Mouse (Mus musculus) embryonic facial prominence, embryonic 14.5 days (tissue): Measurements from ENCODE around the gene Mks1. TPM values are rescaled to one million over a fixed set of nuclear protein-coding genes. Genes with fewer than 3 reads are reported as not detected.

ENCODE experiments used
- ATAC-seq: fragments of 200-750 bp; cut with Nextera tagmentation; 2 replicates; pipeline ENCODE4 v1.8.0; 2017; ENCODE audit warnings: low read depth, moderate number of reproducible peaks, moderate TSS enrichment
- DNase-seq: peaks from one replicate; pipeline ENCODE4 v3.0.0-alpha.2; 2015; ENCODE audit warnings: low spot score
- H3K27ac ChIP-seq: fragments of 300-500 bp; sonication (generic); replicated peaks from 2 replicates; pipeline ENCODE4 v1.5.1; 2014; ENCODE audit warnings: low read depth, mild to moderate bottlenecking, low read length, moderate library complexity
- H3K27me3 ChIP-seq: fragments of 300-500 bp; sonication (generic); replicated peaks from 2 replicates; pipeline ENCODE4 v1.6.1; 2014; ENCODE audit warnings: low read length; ENCODE audit not compliant: control insufficient read depth, insufficient read depth
- H3K36me3 ChIP-seq: fragments of 300-500 bp; sonication (generic); 2 replicates; pipeline ENCODE4 v1.6.1; 2014; ENCODE audit warnings: low read length, mixed read lengths; ENCODE audit not compliant: control insufficient read depth, insufficient read depth
- H3K4me1 ChIP-seq: fragments of 300-500 bp; sonication (generic); 2 replicates; pipeline ENCODE4 v1.6.1; 2014; ENCODE audit warnings: antibody characterized with exemption, low read length; ENCODE audit not compliant: control insufficient read depth, insufficient read depth
- H3K4me2 ChIP-seq: fragments of 300-500 bp; sonication (generic); 2 replicates; pipeline ENCODE4 v1.6.1; 2014; ENCODE audit warnings: low read depth, mild to moderate bottlenecking, low read length, moderate library complexity, mixed read lengths
- H3K4me3 ChIP-seq: fragments of 300-500 bp; sonication (generic); 2 replicates; pipeline ENCODE4 v1.5.1; 2014; ENCODE audit warnings: low read depth, mild to moderate bottlenecking, low read length
- H3K9ac ChIP-seq: fragments of 300-500 bp; sonication (generic); 2 replicates; pipeline ENCODE4 v1.6.1; 2014; ENCODE audit warnings: low read depth, mild to moderate bottlenecking, low read length, moderate library complexity, mixed read lengths
- H3K9me3 ChIP-seq: fragments of 300-500 bp; sonication (generic); 2 replicates; pipeline ENCODE4 v1.6.1; 2016; ENCODE audit warnings: low read length; ENCODE audit not compliant: control insufficient read depth
- WGBS: fragments of 180-500 bp; shearing (Covaris S2); extraction: QIAGEN DNeasy Blood & Tissue Kit; methylation state at CpG from one replicate; pipeline ENCODE4 v1.1.7; 2014; 5-methylcytosine and 5-hydroxymethylcytosine counted together
- polyA plus RNA-seq: library from polyadenylated mRNA; unstranded; fragments of >200 nt; fragmentation: Nextera tagmentation; extraction: Ambion mirVana; gene quantifications from 2 replicates; pipeline ENCODE4 v1.2.1, GENCODE M21; 2014

Gene Mks1
- polyA plus RNA-seq, result 11.9 and 12.9 TPM in 2 replicates

DNA sequence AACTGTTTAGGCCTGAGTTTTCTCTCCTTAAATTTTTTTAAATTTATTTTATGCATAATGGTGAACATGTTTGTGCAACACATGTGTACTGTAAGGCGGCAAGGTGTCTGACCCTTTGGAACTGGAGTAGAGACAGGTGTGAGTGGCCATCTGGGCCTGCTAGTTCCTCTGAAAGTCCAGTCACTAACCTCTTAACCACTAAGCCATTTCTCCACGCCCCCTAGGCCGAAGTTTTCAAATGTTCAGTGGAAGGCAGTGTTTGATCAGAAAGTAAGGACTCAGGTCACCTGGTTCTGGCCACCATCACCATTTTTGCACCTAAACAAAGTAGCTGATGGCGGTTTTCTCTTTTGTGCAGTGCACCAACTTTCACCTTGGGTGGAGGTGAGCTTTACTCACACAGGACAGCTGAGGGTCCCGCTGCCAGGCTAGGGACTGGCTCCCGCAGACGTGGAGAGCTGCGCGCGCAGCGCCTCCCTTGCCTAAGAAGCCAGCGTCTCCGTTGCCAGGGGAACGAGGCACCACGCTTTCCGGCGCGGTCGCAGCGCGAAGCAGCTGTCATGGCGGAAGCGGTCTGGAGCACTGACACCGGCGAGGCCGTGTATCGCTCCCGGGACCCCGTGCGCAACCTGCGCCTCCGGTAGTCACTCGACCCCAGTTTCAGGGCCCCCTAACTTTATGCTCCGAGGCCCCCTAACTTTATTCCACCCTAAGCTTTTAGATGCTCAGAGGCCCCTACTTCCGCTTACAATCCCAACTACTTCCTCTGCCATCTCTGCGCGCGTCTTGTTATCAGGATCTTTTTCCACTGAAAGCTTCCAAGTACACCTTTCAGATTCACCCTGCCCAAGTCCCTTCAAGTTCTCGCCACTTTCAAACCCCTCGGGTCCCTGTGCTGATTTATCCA lies at the start of gene Mks1:
Mks1 (plus strand) TSS at position 526 of the 907 bp plus-strand sequence.
- 4% methylated on average over 36 of the region's 40 CpGs for WGBS
- DNase-seq (peak; percentile 98), ATAC-seq (peak; percentile 97)
- H3K27ac ChIP-seq, result peak within 1 kb of the TSS; percentile 29
- H3K4me2 ChIP-seq, result peak within 1 kb of the TSS; percentile 56
- H3K4me3 ChIP-seq, result peak within 1 kb of the TSS; percentile 50
- H3K9me3 ChIP-seq, result no peaks in the 10 kb centered on the region
- peaks cover 4% of the 10 kb centered on the region for H3K4me1 ChIP-seq
- peak within 1 kb of the TSS; percentile 49 for H3K9ac ChIP-seq
- no peaks in the 10 kb centered on the region for H3K27me3 ChIP-seq
- peaks cover 19% of the 10 kb centered on the region for H3K36me3 ChIP-seq

DNA sequence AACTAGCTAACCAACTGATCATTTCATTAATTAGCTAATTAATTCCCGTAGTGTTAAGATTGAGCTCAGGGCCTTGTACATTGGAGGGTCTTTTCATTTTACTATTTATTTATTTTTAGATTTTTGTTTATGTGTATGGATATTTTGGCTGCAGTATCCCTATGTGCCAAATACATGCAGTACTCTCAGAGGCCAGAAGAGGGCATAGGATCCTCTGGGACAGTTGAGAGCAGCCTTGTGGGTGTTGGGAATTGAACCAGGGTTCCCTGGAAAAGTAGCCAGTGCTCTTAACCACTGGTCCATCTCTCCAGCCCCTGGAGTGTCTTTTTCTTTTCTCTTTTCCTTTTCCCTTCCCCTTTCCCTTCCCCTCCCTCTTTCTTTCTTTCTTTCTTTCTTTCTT lies 47.6 kb upstream of the Mks1 start:
- ATAC-seq (no peak), DNase-seq (no peak)
- H3K4me2 ChIP-seq, result no peak overlapping the region
- no peak overlapping the region for H3K4me3 ChIP-seq
- no peaks in the 10 kb centered on the region for H3K9me3 ChIP-seq
- no peaks in the 10 kb centered on the region for H3K27me3 ChIP-seq
- H3K4me1 ChIP-seq, result no peaks in the 10 kb centered on the region
- no peaks in the 10 kb centered on the region for H3K36me3 ChIP-seq
- H3K27ac ChIP-seq, result no peak overlapping the region
- H3K9ac ChIP-seq, result no peak overlapping the region
- 72% methylated on average over 1 of the region's 1 CpGs for WGBS

DNA sequence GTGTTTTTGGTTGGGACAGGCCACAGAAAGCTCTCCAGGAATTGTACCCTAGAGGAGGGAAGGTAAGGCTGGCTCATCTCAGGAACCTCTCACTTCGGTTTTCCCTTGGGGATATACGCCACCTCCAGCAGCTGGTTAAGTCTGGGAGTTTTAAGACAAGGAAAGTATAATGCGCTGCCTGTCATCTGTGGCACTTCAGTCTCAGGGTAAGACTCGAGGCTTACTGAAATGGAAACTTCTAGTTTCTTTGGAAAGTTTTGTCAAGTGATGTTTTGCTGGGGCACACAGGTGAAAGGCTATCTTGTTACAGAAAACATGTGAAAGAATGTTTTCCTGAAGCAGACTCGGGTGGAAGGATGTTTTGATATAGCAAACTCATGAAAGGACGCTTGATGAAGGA lies 45.6 kb upstream of the Mks1 start:
- no peak overlapping the region for H3K4me3 ChIP-seq
- no peak overlapping the region for H3K27ac ChIP-seq
- ATAC-seq, result no peak
- 76% methylated on average over 6 of the region's 6 CpGs for WGBS
- DNase-seq, result no peak
- H3K9me3 ChIP-seq, result no peaks in the 10 kb centered on the region
- H3K27me3 ChIP-seq, result no peaks in the 10 kb centered on the region
- H3K4me1 ChIP-seq, result no peaks in the 10 kb centered on the region
- H3K36me3 ChIP-seq, result no peaks in the 10 kb centered on the region
- no peak overlapping the region for H3K9ac ChIP-seq
- no peak overlapping the region for H3K4me2 ChIP-seq

DNA sequence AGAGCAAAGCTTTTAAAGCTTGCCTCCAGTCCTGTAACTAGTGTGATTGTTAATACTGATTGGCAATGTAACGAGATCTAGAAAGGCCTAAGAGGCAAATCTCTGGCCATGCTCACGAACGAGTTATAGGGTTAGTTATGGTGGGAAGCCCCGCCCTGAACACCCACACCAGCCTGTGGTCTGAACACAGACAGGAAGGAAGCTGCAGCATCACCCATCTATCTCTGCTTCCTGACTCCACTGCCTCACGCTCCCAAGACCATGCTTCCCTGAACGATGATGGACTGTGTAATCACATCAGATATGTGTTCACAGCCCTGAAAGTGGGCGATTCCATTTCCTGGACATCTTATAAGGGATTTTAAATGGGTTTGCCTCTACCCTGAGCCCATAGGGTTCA lies 44.8 kb upstream of the Mks1 start:
- Histone ChIP-seq H3K4me2 (no peak overlapping the region), H3K4me1 (no peaks in the 10 kb centered on the region), H3K9ac (no peak overlapping the region), H3K36me3 (no peaks in the 10 kb centered on the region), H3K9me3 (no peaks in the 10 kb centered on the region), H3K27ac (no peak overlapping the region), H3K27me3 (no peaks in the 10 kb centered on the region), H3K4me3 (no peak overlapping the region)
- DNase-seq, result no peak
- no peak for ATAC-seq
- WGBS, result 80% methylated on average over 7 of the region's 7 CpGs

DNA sequence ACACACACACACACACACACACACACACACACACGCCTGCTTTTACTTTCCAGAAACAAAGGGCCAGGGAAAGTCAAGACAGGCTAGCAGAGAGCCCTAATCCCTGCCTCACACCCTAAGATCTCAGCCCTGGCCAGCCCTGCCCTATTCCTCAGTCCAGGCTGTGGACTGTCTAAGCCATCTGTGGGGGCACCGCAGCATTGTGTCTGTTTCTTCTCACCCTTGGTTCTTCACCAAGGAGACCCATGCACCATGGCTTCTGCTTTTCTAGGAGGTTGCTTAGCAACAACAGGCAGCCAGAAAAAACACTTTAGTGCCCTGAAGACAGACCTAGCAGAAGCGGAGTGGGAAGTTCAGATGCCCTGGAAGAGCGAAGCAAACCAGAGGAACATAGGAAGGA lies 41.6 kb upstream of the Mks1 start:
- H3K4me2 ChIP-seq, result no peak overlapping the region
- no peaks in the 10 kb centered on the region for H3K27me3 ChIP-seq
- no peak for ATAC-seq
- no peak for DNase-seq
- no peak overlapping the region for H3K27ac ChIP-seq
- 65% methylated on average over 3 of the region's 4 CpGs for WGBS
- no peaks in the 10 kb centered on the region for H3K4me1 ChIP-seq
- no peaks in the 10 kb centered on the region for H3K36me3 ChIP-seq
- H3K4me3 ChIP-seq, result no peak overlapping the region
- no peak overlapping the region for H3K9ac ChIP-seq
- no peaks in the 10 kb centered on the region for H3K9me3 ChIP-seq

DNA sequence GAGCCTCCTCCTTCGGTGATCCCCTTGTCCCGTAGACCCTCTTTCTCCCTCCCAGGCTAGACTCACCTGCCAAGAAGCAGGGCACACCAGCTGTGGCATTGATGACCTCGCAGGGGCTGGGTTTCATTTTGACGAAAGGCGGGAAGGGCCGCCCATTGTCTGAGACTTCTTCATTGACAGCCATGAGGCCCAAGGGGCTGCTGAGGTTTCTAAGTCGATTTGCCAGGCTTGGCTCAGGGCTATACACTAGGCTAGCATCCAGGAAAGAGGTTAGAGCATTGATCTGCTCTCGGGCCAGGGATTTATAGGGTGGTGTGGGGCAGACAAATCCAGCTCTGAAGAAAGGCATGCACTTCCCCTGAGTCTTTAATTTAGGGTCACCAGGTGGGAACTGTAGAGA lies 38.2 kb upstream of the Mks1 start:
- no peak overlapping the region for H3K9ac ChIP-seq
- 0 out of 2 replicates have a peak, but pooled peaks cover 3% of the 10 kb centered on the region for H3K4me1 ChIP-seq
- H3K4me2 ChIP-seq, result no peak overlapping the region
- DNase-seq (no peak), ATAC-seq (no peak)
- no peaks in the 10 kb centered on the region for H3K9me3 ChIP-seq
- no peak overlapping the region for H3K4me3 ChIP-seq
- H3K27me3 ChIP-seq, result no peaks in the 10 kb centered on the region
- H3K27ac ChIP-seq, result no peak overlapping the region
- 66% methylated on average over 8 of the region's 8 CpGs for WGBS
- H3K36me3 ChIP-seq, result no peaks in the 10 kb centered on the region

DNA sequence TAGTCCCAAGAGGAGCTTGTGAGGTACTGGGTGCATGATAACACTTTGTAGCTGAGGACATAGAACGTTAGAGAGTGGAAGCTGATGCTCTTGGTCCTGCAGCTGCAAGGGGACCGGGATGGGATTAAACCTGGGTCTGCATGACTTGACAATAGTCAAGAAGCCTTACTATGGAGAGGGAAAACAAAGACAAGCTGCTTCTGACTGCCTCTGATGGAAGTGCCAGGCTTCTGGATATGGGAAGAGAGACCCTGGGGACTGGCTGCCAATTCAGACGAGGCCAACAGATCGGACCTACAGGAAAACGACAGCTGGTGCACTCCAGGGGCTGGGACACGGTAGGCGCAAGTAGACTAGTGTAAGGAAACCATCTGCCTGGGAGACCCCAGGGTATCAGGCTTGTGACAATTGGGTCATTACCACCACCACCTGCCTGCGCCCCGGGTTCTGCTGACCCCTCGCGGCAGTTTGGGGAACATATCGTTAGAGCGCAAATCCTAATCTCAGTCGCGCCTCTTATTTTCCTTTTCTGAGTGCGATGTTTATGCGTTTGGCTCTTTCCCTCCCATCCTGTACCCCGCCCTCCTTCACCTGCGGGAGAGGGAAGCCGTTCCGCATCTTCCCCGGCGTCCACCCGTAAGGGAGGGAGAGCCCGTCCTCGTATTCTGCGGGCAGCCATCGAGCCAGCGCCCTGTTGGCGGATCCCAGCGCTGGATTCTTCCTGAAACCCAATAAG lies 36.1 kb upstream of the Mks1 start:
- Histone ChIP-seq H3K4me1 (0 out of 2 replicates have a peak, but pooled peaks cover 3% of the 10 kb centered on the region), H3K27ac (no peak overlapping the region), H3K9me3 (no peaks in the 10 kb centered on the region), H3K4me3 (peak overlapping the region; percentile 36), H3K9ac (peak overlapping the region; percentile 60), H3K27me3 (no peaks in the 10 kb centered on the region), H3K4me2 (peak overlapping the region; percentile 61), H3K36me3 (no peaks in the 10 kb centered on the region)
- ATAC-seq (peak; percentile 84), DNase-seq (peak; percentile 36)
- 3% methylated on average over 27 of the region's 31 CpGs for WGBS

DNA sequence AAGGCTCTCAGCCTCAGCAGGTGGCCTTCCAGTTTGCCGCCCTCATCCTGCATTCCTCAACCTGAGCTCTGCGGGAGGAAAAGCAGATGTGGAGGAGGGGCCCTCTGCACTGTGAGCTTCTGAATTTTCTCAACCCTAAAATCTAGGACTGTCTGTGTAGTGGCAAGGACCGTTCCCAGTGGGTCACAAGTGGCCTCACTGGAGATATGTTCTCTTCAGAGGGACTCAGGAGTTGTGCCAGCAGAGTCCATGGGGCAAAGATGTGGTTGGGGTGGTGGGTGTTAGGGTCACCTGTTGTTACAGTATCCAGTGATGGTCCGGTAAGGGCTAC lies 35.6 kb upstream of the Mks1 start:
- WGBS, result 28% methylated on average over 4 of the region's 4 CpGs
- peak overlapping the region; percentile 60; the same call in 1 of the 2 replicates for H3K9ac ChIP-seq

More for the DNA sequence above, 35.6 kb upstream of the Mks1 start:
- Histone ChIP-seq H3K9me3 (no peaks in the 10 kb centered on the region), H3K4me2 (peak overlapping the region; percentile 61), H3K27ac (no peak overlapping the region), H3K36me3 (no peaks in the 10 kb centered on the region), H3K4me3 (peak overlapping the region; percentile 36), H3K27me3 (no peaks in the 10 kb centered on the region), H3K4me1 (0 out of 2 replicates have a peak, but pooled peaks cover 3% of the 10 kb centered on the region)
- DNase-seq, result peak; percentile 47
- ATAC-seq, result no peak
